Mouse (Mus musculus) CH12.LX (cell line): Measurements from ENCODE around the gene Slc6a5. TPM values are rescaled to one million over a fixed set of nuclear protein-coding genes. Genes with fewer than 3 reads are reported as not detected.

Source experiments
- polyA plus RNA-seq: library from polyadenylated mRNA; unstranded; fragments of >175 nt; gene quantifications from 2 replicates; pipeline ENCODE4 v1.2.1, GENCODE M21; 2012; ENCODE audit warnings: low read depth; ENCODE audit not compliant: insufficient read length
- total RNA-seq, 2 experiments: library from RNA; depleted of rRNA; stranded (reverse); fragments of 300-350 nt in 1 of 2; fragments of >200 nt in 1 of 2; gene quantifications; 2 replicates each; pipeline ENCODE4 v1.2.3; 2012 to 2014

Slc6a5 gene
- total and polyA plus RNA-seq, 3 experiments = not detected

Other genes with a start within 250 kb of the Slc6a5 start
- gene Htatip2, start 151.0 kb upstream of the Slc6a5 start, total RNA-seq (2012; rRNA removed) = not detected in 2 replicates
- not detected in 2 replicates for gene Htatip2, start 151.0 kb upstream of the Slc6a5 start, total RNA-seq (2014; rRNA removed)
- not detected in 2 replicates for gene Htatip2, start 151.0 kb upstream of the Slc6a5 start, polyA plus RNA-seq
- 47.9 and 54.4 TPM in 2 replicates for gene Prmt3, start 131.8 kb upstream of the Slc6a5 start, total RNA-seq (2012; rRNA removed)
- gene Prmt3, start 131.8 kb upstream of the Slc6a5 start, total RNA-seq (2014; rRNA removed) = 86.0 and 91.2 TPM in 2 replicates
- 54.3 and 54.5 TPM in 2 replicates for gene Prmt3, start 131.8 kb upstream of the Slc6a5 start, polyA plus RNA-seq
- gene Nell1, start 64.7 kb downstream of the Slc6a5 start, total RNA-seq (2012; rRNA removed) = not detected in 2 replicates
- gene Nell1, start 64.7 kb downstream of the Slc6a5 start, total RNA-seq (2014; rRNA removed) = not detected in 2 replicates
- not detected in 2 replicates for gene Nell1, start 64.7 kb downstream of the Slc6a5 start, polyA plus RNA-seq